Mouse (Mus musculus): ENCODE data around the gene Exoc8.
A peak's percentile ranks its signal among the peaks of the same experiment; 100 is the strongest.

Gene Exoc8

DNA sequence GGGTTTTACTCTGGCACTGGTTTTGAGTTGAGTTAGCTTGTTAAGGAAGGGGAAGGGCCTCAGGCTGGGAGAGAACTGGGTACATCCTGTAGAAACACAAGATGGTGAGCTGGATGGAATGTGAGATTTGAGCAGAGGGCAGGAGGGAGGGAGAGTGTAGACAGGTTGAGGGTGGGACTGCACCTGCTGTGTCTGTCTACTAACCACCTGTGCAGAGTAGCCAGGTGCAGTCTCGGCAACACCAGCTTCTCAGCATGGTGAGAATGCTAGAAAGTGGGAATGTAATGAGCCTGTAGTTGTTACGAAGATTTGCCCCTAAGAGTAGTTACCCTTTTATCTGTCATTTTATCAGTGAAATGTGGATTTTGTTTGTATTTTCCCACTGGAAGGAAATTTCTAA is 8.0 kb upstream of the Exoc8 start:
- no peak for DNase-seq

DNA sequence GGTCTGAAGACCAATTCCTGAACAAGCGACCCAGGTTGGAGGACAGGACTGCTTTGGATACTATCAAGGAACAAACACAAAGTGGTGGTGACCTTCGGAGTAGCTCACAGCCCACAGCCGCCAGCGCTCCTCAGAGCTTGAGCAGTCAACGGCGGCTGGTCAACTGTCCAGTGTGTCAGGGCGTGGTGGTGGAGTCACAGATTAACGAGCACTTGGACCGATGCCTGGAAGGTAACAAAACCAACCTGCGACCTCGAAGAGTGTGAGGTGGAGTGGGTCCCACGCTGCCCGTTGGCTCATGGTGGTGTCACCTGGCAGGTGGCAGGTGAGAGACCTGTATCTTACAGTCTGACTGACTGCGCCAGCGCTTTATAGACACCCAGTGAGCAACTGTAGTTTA is 5.7 kb upstream of the Exoc8 start:
- peak; percentile 83 for DNase-seq

- DNase-seq: no peak
Measured at GRCm38 (mm10) chr8:124898251-124898905, 873 bp upstream of the Exoc8 start.

DNA sequence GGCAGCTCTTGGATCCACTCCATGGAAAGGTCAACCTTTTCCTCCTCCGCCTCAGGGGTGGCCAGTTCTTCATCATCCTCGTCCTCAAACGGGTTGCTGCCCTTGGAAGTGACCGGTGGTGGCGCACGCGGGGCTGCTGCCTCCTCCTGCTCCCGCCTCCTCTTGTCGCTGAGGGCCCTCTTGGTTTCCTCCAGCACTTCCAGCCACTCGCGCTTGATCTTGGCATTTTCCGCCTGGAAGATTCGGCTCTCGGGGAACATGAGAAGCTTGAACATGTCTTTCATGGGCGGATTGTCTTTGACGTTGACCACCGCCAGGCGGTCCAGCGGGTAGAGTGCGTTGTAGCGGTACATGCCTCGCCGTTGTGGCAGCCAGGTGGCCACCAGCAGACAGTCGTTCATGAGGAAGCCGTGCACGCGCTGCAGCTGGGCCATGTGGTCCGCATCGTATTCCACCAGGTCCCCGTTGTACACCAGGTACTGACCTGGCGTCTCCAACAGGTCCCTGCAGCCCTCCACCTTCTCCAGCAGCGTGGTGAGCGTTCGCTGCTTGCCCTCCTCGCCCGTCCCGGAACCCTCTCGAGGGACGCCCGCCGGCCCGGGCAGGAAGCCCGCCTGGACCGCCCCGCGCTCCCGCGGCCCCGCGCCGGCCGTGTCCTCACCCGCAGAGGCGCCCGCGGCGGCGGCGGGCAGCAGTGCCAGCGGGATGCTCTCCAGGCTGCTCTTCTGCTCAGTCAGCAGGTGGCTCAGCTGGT is 696 bp downstream of the Exoc8 start:
- peak; percentile 82 for DNase-seq

DNA sequence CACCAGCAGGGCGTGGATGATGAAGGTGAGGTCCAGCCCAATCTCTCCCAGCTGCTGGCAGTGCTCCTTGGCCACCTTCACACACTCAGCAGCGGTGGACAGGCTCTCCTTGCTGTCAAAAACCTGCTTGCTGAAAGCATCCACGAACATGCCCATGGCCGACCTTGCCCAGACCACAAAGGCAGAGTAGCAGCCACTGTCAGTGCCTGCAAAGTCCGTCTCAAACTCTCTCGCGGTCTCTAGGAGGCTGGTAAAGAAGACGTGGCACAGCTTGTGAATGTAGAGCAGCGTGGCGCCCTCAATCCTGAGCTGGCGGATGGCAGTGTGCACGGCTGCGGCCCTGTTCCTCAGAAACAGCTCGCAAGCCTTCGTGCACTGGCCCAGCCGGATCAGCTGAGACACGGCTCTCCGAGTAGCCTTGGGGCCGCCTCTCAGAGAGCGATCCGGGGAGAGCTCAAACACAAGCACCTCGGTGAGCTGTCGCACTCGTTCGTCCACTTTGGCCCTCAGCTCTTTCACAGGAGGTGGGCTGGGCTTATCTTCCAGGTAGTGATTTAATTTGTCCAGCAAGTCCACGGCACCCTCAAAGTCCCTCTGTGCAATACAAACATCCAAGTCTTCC is 1.4 kb downstream of the Exoc8 start:
- DNase-seq: peak; percentile 22

DNA sequence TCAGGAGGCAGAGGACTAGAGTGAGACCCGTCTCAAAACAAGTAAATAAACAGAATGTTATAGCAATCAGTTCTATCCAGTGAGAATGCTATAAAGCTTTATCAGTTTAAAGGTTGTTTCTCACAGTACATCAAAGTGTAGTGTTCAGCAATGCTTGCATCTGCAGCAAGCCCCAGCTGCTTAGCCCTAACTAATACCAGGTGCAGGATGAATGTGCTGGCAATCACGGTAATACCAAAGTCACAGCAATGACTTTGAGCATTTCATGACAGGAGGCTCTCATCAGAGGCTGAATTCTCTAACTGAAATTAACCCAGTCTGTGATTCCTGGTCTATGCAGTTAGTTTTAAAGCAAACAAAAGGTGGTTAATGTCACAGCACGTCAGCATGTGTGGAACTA is 4.9 kb downstream of the Exoc8 start:
- no peak for DNase-seq

GRCm38 (mm10) chr8:124888385-124888784 is 9.1 kb downstream of the Exoc8 start:
- no peak for DNase-seq

GRCm38 (mm10) chr8:124878946-124879526 is 18.5 kb downstream of the Exoc8 start:
- DNase-seq: no peak

GRCm38 (mm10) chr8:124878141-124878540 is 19.4 kb downstream of the Exoc8 start:
- DNase-seq: no peak

GRCm38 (mm10) chr8:124872690-124873089 is 24.8 kb downstream of the Exoc8 start:
- no peak for DNase-seq

DNA sequence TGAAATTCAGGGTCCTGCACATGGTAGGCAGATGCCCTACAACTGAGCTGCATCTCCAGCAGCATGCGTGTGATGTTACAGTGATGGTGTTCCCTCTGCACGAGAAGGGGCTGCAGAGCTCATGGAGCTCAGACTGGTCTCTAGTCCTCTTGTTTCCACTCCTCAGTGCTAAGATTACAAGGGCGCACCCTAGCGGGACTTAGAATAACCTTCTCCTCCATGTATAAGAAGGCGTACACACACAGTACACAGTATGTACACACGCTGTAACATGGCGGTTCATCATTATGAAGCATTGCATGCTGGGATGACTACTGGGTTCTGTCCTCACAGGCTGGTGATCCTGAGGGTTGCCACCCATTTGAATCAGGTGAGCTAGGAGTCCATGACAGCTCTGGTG is 25.4 kb downstream of the Exoc8 start:
- no peak for DNase-seq

DNA sequence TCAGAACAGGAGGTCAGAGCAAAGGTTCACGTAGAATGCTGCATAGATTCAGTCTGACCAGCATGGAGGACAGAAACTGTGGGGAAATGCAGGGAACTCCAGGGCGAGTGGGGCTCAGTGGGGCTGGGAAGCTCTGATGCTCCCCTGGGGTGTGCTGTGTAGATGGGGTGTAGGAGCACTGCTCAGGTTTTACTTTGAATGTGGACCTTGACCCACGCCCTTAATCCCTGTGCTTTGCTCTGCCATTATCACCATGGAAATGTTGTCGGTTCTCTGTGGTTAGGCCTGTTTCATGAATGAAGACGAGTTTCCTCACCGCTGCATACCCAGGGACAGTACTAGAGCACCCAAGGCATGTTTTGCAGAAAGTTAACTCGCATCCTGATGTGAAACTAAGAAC is 26.0 kb downstream of the Exoc8 start:
- DNase-seq: no peak

GRCm38 (mm10) chr8:124869708-124870107 is 27.8 kb downstream of the Exoc8 start:
- DNase-seq: no peak

DNA sequence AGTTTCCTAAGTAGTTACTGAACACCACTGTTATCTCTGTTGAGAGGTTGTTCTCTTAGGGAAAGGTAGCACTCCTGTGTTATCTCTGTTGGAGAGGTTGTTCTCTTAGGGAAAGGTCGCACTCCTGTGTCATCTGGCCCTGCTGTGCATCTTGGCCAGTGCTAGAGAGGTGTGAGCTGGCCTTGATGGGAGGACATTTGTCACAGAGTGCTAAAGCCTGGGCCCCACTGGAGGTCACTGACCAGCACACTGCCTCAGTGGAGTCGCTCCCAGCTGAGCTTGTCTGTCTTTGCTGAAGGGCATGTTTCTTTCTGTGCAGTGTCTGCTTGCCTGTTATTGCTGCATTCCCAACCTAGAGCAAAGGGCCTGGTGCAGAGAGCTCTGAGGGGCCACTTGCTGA is 30.4 kb downstream of the Exoc8 start:
- DNase-seq: no peak

DNA sequence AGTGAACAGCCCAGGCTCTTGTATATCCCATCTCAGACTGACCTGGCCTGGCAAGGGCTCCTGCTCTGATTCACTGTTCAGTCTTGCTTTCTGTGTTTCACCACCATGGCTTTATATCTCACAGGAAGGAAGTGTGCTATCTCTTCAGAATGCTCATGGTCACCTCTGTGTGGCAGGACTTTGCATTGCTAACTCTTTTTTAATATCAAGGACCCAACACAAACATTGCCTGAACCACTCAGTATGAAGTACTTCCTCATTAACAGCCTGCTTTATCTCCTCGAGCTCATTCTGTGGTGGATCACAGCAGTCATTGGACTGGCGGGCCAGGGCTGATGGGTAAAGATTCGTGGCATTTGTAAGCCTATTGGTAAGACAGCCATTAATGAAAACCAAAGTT is 30.8 kb downstream of the Exoc8 start:
- DNase-seq: no peak

GRCm38 (mm10) chr8:124863729-124864128 is 33.8 kb downstream of the Exoc8 start:
- peak; percentile 45 for DNase-seq

DNA sequence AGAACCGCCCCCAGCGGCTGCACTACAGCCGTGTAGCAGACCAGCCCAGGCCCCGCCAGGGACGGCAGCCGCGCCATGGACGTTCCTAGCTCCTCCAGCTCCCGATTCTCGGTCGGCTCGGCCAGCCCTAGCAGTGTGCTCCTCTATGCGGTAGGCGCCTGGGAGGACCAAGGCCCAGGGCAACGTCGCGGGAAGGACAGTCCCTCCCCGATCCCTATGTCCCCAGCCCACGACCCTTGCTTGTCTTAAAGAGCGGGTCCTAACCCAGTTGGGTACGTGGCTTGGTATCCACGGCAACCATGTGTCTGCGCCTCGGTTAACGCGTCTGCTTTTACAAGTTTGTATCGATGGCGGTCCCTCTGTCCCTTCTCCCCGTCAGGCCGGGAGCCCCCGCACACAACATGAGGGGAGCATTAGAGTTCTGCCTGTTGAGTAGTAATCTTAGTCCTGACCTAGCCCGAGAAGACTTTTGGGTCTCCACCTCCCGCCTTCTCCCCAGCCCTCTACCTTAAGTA is 34.3 kb downstream of the Exoc8 start:
- DNase-seq: no peak

DNA sequence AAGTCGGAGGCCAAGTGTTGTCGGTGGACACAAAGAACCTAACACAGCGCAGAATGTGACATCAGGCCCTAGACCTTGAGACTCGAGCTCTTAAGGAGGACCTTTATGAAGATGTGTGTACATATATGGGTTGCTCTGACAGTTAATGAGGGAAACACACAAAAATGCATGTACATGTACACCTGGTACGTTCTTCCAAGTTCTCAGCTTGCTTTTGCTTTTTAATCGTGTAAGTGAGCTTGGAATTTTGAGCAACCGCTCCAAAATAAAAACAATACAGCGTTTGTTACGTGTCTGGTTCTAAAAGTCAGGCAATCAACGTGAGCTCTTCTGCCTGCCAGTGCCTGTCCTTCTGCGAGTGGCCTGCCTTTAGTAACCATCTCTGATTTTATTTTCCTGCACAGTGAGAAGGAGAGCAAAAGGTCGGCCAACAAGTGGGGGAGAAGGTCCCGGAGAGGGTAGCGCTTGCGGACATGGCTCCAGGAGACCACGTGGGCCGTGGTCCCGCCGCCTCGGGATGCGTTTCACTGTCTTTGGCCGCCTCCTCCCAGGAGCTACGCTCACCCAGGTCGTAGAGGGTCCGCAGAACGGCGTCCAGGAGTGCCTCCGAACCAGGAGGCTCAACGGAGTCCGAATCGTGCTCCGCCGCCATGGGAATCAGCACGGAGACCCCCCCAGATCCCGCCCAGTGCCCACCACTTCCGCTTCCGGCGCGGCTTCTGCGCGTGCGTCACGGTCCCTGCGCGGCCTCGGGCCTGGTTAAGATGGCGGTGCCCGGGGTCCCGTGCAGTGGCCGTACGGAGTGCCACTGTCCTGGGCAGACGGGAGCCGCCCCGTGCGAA is 35.0 kb downstream of the Exoc8 start, which contains the start of the genes Gnpat and 2810004N23Rik:
Gnpat (plus strand) TSS at position 713 of the 842 bp plus-strand sequence.
2810004N23Rik (minus strand) TSS at position 800 of the 842 bp plus-strand sequence.
- DNase-seq: peak; percentile 93

DNA sequence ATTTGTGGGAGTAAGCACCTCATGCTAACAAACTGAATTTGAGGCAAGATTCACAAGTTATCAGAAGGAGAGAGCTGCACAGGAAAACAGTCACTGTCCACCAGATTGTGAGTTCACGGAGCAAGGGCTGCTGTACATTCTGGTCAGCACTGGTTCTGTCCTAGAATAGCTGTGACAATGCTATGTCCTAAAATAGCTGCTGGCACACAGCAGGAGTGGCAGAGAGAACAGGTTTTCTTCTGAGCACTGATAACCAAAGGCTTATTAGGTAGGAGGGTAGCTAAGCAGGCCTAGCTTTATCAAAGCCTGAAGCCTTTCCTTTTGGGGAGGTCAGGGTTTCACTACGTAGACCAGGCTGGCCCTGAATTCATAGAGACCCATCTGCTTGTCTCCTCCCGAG is 37.3 kb downstream of the Exoc8 start:
- no peak for DNase-seq

DNA sequence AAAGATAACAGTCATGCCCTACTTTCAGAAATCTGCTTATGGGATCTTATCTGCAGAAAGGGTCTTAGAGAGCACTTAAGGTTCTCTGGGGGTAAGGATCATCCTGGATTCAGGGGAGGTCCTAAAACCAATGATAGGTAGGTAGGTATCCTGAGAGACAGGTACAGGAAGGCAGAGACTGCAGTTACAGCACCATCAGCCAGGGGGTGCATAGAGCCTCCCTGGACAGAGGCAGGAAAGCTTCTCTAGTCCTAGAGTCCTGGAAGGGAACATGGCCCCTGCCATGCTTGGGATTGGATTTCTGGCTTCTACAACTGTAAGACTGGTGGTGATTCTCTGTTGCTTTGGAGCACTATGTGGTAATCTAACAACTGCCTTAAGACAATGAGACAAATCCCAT is 38.0 kb downstream of the Exoc8 start:
- peak; percentile 45 for DNase-seq

DNA sequence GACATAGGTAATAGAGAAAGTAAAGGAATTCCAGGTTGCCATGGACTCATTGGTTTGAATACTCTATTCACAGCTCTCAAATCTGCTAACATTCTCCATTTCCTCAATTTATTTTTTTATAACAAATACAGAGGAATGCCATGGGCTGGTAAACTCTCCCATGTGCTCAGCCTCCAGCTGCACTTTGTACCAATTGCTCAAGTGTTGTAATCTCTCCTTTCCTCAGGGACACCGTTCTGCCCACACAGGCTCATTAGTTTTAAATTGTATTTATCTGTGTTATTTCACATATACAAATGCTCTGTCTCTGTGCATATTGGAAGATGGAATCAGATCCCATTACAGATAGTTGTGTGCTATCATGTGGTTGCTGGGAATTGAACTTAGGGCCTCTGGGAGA is 44.0 kb downstream of the Exoc8 start:
- DNase-seq: peak; percentile 22

DNA sequence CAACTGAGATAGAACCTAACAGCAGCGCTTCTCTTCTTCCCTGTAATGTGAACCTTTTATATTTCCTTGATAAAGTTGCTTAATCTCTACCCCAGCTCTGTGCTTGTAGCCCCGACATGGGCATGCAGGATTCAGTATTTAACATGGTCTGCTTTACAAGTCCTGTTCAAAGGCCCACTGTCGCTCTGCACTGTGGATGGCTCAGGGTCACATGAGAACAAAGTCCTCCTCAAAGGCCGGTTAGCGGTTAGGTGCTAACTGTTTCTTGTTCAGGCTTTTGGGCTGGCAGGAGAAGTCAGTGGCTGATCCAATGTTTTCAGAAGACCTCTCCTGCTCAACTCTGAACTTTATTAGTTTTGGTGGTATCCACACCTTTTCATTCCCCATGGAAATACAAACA is 51.9 kb downstream of the Exoc8 start:
- DNase-seq: peak; percentile 56

Measured in kidney, adult 9 months (tissue).